Mouse (Mus musculus) lung, postnatal 0 days (tissue): Measurements from ENCODE around the gene Lmntd2.

Source experiments
- CTCF ChIP-seq: IDR thresholded peaks from 2 replicates; pipeline ENCODE4 v1.5.1; 2016; ENCODE audit warnings: antibody characterized with exemption, mild to moderate bottlenecking
- EP300 ChIP-seq: IDR thresholded peaks from 2 replicates; pipeline ENCODE4 v1.6.1; 2016; ENCODE audit warnings: antibody characterized with exemption, mild to moderate bottlenecking, control low read depth

GRCm38 (mm10) chr7:141229702-141230101 lies 15.8 kb upstream of the Lmntd2 start:
- TF ChIP-seq CTCF = no peak
- no peak for TF ChIP-seq EP300
